Mouse (Mus musculus) brain, adult 10 weeks (tissue): ENCODE data around the gene Disp1. TPM values are rescaled to one million over a fixed set of nuclear protein-coding genes. Genes with fewer than 3 reads are reported as not detected.

Source experiments
- polyA plus RNA-seq: library from polyadenylated mRNA; stranded (reverse); fragments of 350-450 nt; fragmentation: Illumina TruSeq; extraction: RNeasy Lipid Tissue Mini Kit (QIAGEN cat#74804); gene quantifications from one replicate; pipeline ENCODE4 v1.2.3, GENCODE M21; 2015; ENCODE audit warnings: low read depth, low replicate concordance

Disp1 gene
- polyA plus RNA-seq, result 4.2 TPM

GRCm38 (mm10) chr1:183220796-183221718 lies at the start of gene Disp1:
Disp1 (minus strand) TSS chr1:183221522.

Other genes starting within 250 kb of the Disp1 start
- 72.1 TPM for gene Aida, start 75.1 kb upstream of the Disp1 start, polyA plus RNA-seq
- gene Brox, start 75.7 kb upstream of the Disp1 start, polyA plus RNA-seq, result 60.3 TPM
- 137 TPM for gene Mia3, start 148.0 kb upstream of the Disp1 start, polyA plus RNA-seq
- gene Taf1a, start 167.5 kb upstream of the Disp1 start, polyA plus RNA-seq, result 21.8 TPM
- 2.5 TPM for gene Hhipl2, start 196.7 kb upstream of the Disp1 start, polyA plus RNA-seq